Mouse (Mus musculus) naive thymus-derived CD4-positive, alpha-beta T cell, adult 2 months (primary cell): ENCODE measurements around the gene Rgs6.

Experiments
- DNase-seq: peaks from one replicate; pipeline ENCODE4 v3.0.0-alpha.2; 2011; ENCODE audit warnings: low read depth

Gene Rgs6

GRCm38 (mm10) chr12:82756756-82757155 lies 168.7 kb downstream of the Rgs6 start:
- no peak for DNase-seq

DNA sequence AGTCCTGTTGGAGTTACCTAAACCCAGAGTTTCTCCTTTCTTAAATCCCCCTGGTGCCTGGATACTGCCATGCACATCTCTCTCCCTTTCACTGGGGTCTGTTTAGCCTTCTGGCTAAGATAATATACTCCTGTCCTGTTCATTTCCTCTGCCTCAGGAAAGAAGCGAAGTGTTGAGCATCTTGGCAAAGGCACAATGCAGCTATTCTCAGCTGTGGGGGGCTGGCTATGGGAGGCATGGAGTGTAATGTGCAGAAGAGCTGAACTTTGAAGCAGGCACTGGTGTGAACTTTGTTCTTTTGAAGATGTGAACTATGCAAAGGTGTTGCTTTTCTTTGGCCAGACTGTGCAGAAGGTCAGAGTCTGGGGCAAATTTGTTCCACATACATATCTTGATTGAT lies 169.3 kb downstream of the Rgs6 start:
- DNase-seq = no peak

GRCm38 (mm10) chr12:82762046-82762445 lies 174.0 kb downstream of the Rgs6 start:
- DNase-seq = no peak

DNA sequence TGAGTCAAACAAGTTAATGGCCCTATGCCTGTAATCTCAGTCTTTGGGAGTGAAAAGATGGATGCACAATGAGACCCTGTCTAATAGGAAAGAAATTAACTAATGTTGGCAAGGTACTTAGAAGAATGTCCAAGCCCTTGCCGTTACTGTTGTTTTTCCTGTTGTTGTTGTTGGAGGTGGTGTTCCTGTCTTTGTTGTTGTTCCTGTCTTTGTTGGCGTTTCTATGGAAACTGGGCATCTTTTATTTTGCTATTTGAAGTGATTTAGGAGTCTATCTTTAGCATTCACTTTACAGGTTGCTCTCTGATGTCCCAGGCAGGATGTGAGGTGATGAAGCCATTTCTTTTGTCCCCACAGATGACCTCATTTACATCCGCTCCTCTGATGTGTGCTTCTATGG lies 180.6 kb downstream of the Rgs6 start:
- DNase-seq = no peak

DNA sequence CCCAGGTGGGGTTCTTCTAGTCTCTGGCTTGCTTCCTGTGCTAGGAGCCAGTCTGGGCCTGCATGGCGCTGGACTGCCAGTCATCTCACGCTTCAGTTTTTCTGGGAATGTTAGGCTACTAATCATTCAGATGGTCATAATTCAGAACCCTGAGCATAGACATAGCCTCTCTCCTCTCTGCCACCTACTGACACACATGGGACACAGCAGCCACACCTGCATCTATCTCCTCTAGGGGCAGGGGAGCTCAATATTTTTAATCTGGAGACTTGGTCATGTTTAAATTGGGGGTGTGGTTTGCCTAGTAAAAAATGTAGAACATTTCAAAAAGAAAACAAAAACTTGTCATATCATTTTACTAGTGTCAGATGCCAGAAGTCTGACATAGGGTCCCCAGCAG lies 184.1 kb downstream of the Rgs6 start:
- DNase-seq = no peak

DNA sequence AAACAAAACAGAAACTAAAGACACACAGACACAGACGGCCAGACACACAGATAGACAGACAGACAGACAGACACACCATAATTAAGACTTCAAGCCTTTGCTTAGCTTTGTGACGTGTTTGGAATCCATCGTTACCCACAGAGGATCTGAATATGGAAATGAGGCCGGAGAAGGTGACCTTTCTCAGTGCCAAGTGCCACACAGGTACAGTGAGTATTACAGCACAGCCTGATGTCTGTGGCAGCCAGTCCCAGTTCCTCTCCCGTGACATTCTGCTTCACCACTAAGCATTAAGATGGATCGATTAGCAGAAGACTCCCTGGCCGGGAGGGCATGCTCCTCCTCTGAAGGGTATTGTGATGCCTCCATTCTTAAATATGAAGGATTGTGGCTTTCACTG lies 186.5 kb downstream of the Rgs6 start:
- DNase-seq = no peak

- DNase-seq = no peak
Observed at GRCm38 (mm10) chr12:82776686-82777085, 188.6 kb downstream of the Rgs6 start.

- DNase-seq = no peak
Observed at GRCm38 (mm10) chr12:82780936-82781335, 192.8 kb downstream of the Rgs6 start.

DNA sequence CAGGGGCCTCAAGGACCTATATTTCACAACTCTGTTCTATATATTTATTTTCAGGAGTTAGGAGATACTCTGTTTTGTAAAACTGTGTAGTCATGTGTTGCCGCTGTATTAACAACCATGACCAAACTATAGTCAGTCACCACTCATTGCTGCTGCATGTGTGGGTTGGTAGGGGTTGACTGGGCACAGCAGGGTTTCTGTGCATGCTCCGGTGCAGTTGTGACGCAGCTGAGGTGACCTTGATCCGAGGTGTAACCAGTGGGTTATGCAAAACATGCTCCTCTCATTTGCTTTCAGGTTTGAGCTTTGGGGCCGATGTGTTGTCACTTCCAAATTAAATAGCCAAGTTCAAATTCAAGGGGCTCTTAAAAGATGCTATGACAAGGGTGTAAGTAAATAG lies 193.3 kb downstream of the Rgs6 start:
- DNase-seq = no peak

- no peak for DNase-seq
Observed at GRCm38 (mm10) chr12:82792122-82792521, 204.0 kb downstream of the Rgs6 start.

DNA sequence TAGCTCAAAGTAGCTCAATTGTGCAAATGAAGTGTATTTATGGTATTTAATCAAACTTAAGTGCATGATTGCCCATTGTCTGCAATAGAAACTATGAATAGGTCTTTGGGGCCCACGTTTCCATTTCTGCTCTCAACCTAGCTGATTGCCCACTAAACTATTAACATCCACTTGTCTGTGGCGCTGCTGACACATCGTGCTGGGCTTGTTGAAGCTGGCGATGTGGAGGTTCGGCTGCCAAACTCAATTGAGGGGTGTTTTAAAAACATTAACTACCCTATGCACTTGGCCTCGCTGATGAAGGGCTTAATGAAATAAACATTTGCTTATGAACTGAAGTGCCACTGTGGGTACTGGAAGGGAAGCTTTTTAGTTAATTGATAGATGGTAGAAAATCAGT lies 211.8 kb downstream of the Rgs6 start:
- no peak for DNase-seq

DNA sequence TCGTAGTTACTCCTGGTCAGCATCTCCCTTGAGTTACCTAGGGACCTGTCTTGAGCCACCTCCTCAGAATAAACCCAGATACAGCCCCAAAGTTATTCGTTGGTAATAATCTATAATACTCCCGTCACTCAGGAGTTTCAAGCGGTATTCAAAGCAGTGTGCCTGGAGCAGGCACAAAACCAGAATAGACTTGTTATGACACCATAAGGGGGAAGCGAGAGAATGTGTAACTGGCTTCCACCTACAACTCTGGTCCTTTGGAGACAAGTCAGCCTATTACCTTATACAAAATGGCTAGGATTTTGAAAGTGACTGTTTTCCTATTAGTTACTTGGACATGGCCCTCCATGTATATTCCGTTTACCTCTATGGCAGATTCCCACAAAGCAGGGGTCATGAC lies 213.6 kb downstream of the Rgs6 start:
- no peak for DNase-seq

GRCm38 (mm10) chr12:82802711-82803110 lies 214.6 kb downstream of the Rgs6 start:
- DNase-seq = no peak

DNA sequence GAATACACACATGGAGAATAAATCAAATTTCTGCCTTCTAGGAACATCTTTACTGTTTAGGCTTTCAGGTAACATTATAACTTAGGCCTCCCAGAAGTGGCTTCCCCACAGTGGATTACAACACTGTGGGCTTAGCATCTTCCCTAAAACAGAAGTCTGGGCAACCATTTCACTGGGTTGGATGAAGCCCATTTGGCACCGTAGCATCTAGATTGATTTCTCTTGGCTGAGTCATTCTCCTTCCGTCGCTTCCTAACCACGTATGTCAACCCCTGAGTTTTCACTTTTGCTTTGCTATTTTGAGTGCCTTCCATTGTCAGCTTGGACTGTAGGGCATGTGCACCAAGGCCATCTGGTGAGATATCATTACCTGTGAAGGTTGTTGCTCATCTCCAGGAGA lies 217.1 kb downstream of the Rgs6 start:
- no peak for DNase-seq

- no peak for DNase-seq
Observed at GRCm38 (mm10) chr12:82810631-82811030, 222.5 kb downstream of the Rgs6 start.

- DNase-seq = no peak
Observed at GRCm38 (mm10) chr12:82815982-82816381, 227.9 kb downstream of the Rgs6 start.

GRCm38 (mm10) chr12:82819328-82819727 lies 231.2 kb downstream of the Rgs6 start:
- DNase-seq = no peak

GRCm38 (mm10) chr12:82819991-82820390 lies 231.9 kb downstream of the Rgs6 start:
- DNase-seq = no peak

DNA sequence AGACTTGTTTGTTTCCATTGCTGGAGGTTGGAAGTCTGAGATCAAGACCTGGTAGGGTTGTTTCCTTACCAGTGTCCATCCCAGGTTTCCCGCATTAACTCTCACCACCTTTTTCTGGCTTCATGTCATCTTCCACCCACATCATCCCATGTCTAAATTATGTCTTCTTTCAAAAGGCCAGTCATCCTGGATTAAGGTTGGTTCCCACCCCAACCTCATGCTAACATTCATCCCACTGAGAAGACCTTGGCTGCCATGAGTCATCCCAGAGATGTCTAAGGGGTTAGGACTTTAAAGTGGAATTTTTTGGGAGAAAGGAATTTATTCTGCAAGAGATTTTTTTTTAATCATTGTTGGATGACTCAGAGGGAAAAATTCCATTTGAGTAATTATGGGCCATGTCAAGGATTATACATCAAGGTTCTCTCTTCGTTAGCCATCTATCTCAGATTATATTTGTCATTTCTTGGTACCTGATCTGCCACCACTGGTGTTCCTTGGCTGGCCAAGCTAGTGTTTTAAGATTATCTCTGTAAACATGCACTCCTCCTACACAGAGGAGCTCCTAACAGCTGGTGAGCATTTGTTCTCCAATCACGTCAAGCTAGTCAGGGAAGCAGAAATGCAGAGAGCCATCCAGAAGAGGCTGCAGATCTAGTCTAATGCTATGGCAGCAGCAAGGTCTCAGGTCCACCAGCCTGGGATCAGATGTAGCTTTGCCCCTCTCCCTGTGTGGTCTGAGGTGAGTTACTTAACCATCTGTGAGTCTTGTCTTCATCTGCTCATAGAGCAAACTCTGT lies 234.9 kb downstream of the Rgs6 start:
- DNase-seq = no peak

- no peak for DNase-seq
Observed at GRCm38 (mm10) chr12:82830333-82830732, 242.2 kb downstream of the Rgs6 start.

DNA sequence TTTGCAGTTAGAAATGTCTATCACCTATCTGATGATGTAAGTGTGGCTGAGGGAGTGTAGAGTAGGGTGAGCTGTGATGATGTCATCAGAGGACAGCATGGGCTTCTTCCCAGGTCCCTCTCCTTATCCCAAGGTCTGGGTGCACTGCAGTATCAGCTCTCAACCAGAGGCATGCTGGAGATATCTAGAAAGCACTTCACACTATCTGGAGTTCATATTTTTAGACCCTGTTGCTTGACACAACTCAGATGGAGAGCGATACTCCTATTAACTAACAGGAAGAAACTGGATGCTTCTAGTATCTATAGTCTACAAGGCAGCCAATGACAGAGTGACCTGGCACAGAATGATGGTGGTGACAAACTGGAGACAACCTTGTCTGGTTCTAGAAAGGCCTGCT lies 250.5 kb downstream of the Rgs6 start:
- DNase-seq = no peak

- DNase-seq = no peak
Observed at GRCm38 (mm10) chr12:82841566-82841965, 253.5 kb downstream of the Rgs6 start.

- no peak for DNase-seq
Observed at GRCm38 (mm10) chr12:82848304-82848872, 260.3 kb downstream of the Rgs6 start.

GRCm38 (mm10) chr12:82854902-82855301 lies 266.8 kb downstream of the Rgs6 start:
- DNase-seq = no peak
